In genomic region chr8:11077138-11077537, GRCm38 (mm10) we compare ENCODE assay signal across 10 mouse cellular contexts.
DNase-seq lines count a peak whose midpoint lies in the region; ATAC-seq and TF ChIP-seq lines count a peak whose summit lies in the region.
"Had no signal": no experiment of that assay in that cellular context is flagged by ENCODE, and none has a peak within 500 bp of the region (broad histone marks: within the 10 kb centered on the region; RNA-seq: fewer than 3 reads in every experiment).

No protein-coding gene starts in this region.

- no peak overlapping the region for H3K9ac ChIP-seq in forebrain, postnatal 0 days
- no peak overlapping the region for H3K9ac ChIP-seq in forebrain, embryonic 13.5 days

- H3K27me3 ChIP-seq in forebrain, postnatal 0 days (ENCODE audit: insufficient read depth, low read length): no peaks in the 10 kb centered on the region
- H3K27me3 ChIP-seq in forebrain, embryonic 13.5 days: no peaks in the 10 kb centered on the region

- H3K27ac ChIP-seq in forebrain, postnatal 0 days (ENCODE audit: low read depth, low read length): no peak overlapping the region
- no peak overlapping the region for H3K27ac ChIP-seq in forebrain, embryonic 13.5 days
- no peak overlapping the region for H3K27ac ChIP-seq in left cerebral cortex, adult 2 months

- intact Hi-C loops in left cerebral cortex, adult 2 months (cut with DNase I): no loop called here

- ATAC-seq in forebrain, postnatal 0 days: no peak
- no peak for ATAC-seq in forebrain, embryonic 13.5 days

- H3K4me1 ChIP-seq in forebrain, postnatal 0 days (ENCODE audit: insufficient read depth): no peaks in the 10 kb centered on the region
- H3K4me1 ChIP-seq in forebrain, embryonic 13.5 days: peaks cover 10% of the 10 kb centered on the region

- H3K4me2 ChIP-seq in forebrain, postnatal 0 days (ENCODE audit: low read depth): no peak overlapping the region
- H3K4me2 ChIP-seq in forebrain, embryonic 13.5 days: no peak overlapping the region
- H3K4me2 ChIP-seq: liver, embryonic 11.5 days had no signal

- no peaks in the 10 kb centered on the region for H3K36me3 ChIP-seq in forebrain, postnatal 0 days (ENCODE audit: insufficient read depth)
- no peaks in the 10 kb centered on the region for H3K36me3 ChIP-seq in forebrain, embryonic 13.5 days (ENCODE audit: poor library complexity, severe bottlenecking)

- no peak overlapping the region for H3K4me3 ChIP-seq in forebrain, postnatal 0 days (ENCODE audit: low read depth, low read length)
- no peak overlapping the region for H3K4me3 ChIP-seq in forebrain, embryonic 13.5 days
- peak overlapping the region; percentile 20; the same call in 1 of the 2 replicates for H3K4me3 ChIP-seq in left cerebral cortex, adult 2 months

- no peak for TF ChIP-seq CTCF in forebrain, postnatal 0 days (IDR thresholded peaks at IDR 0.05; ENCODE audit: low read depth)
- TF ChIP-seq CTCF in left cerebral cortex, adult 2 months (IDR thresholded peaks at IDR 0.05): no peak

- peak; percentile 44 for DNase-seq in forebrain, postnatal 0 days
- DNase-seq in left cerebral cortex, adult 2 months (ENCODE audit: extremely low spot score in 1 of 2, low spot score in 2 of 2): peak in 1 of 2 experiments; percentile 27
- DNase-seq in left cerebral cortex, adult 9 months (ENCODE audit: low spot score in 2 of 2): no peak
- peak; percentile 56 for DNase-seq in adrenal gland, postnatal 10 days
- peak; percentile 39 for DNase-seq in heart, postnatal 4 days
- no peak for DNase-seq in retina, postnatal 1 day
- DNase-seq in MN1 (ENCODE audit: low spot score): no peak
- DNase-seq: cerebellum, adult 9-11 months had no signal

- WGBS in forebrain, postnatal 0 days: 38% methylated on average over 9 of the region's 9 CpGs
- 66% methylated on average over 9 of the region's 9 CpGs for WGBS in forebrain, embryonic 13.5 days

- H3K9me3 ChIP-seq in forebrain, postnatal 0 days (ENCODE audit: low read length): no peaks in the 10 kb centered on the region
- no peaks in the 10 kb centered on the region for H3K9me3 ChIP-seq in forebrain, embryonic 13.5 days (replicated peaks)

Comparison
In these comparisons a context has a peak if more than half of its experiments do, and no peak if none do; other contexts are left out.
1. DNase-seq: peak in forebrain, postnatal 0 days (single experiment), adrenal gland, postnatal 10 days (single experiment) and heart, postnatal 4 days (single experiment); none in left cerebral cortex, adult 9 months (0 of 2), retina, postnatal 1 day (single experiment) and MN1 (single experiment).